Mouse (Mus musculus) MN1 (cell line): Measurements from ENCODE around the gene Krt6b.
"Not testable (repeated sequence)": the region's sequence is repeated elsewhere in the genome, so short reads cannot be mapped to it uniquely, and the experiment has no call there.

Experiments used
- DNase-seq: peaks from one replicate; pipeline ENCODE4 v3.0.0-alpha.2; 2016; ENCODE audit warnings: low spot score

Gene Krt6b

GRCm38 (mm10) chr15:101680187-101680586, at the start of gene Krt6b:
Gene Krt6b, minus strand, starts transcription at chr15:101680287.
- no peak for DNase-seq

DNA sequence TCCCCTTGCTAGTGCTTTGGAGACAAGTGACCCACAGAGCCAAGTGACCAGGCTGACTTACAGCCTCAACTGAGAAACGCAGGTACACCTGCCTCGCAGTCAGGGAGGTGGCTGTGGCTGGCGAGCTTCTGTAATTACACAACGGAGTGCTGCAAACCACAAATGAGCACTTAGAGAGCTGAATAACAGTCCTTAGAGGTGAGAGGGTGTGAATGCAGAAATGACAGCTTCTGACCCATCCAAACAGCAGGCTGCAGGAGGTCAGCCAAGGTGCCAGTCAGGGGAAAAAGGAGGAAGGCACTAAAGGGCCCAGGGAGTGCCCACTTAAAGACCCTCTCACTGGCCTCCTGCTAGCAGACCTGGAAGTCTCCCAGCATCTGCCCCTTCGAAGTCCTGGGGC, 44.6 kb upstream of the Krt6b start:
- no peak for DNase-seq

DNA sequence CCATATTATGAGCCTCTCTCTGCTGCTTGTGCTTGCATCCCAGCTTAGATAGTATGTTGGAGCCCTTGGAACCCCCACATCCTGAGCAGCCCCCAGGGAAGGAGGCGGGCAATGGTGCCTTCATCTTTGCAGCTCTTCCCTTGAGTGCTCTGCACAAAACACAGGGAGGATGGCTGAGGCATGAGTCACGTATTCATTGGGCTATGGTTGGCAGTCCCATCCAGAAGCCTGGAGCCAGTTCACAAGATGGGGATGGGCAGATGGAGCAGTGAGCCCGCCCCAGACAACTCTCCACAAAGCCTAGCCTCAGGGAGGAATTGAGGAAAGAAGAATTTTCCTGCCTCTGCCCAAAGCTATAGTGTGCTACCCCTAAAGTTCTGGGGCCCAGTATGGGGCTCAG, 35.7 kb upstream of the Krt6b start:
- no peak for DNase-seq

DNA sequence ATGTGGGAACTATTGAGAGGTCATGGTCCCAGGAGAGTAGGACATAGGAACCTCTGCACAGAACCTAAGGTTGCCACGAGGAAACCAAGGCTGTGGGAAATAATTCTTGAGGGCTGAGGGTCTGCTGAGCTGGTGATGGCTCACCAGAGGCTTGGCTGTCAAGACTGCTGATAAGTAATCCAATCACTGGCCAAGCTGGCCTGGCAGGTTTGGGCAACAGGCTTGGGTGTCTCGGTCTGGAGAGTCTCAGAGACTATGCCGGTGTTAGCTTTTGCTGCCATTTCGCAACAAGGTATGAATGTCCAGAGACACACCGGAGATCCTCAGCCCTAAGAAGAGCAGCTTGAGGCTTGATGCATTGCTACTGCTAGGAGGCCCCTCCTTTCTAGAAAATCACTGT, 34.3 kb upstream of the Krt6b start:
- DNase-seq = no peak

DNA sequence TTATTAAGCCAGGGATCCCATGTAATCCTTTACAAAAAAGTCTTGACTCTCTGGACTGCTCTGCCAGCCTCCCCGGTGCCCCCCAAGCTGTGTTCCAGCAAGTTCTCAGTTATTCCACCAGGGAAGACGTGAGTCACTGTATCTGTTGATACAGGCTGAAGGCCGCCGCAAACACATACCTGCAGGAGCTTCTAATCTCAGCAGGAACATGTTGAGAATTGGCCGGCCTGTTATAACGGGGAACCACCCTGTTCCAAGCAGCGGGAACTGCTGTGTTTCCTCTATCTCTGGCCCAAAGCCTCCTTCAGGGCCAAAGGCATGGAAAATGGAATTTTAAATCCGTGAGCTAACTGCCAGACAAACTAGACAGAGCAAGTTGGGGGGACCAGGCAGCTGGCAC, 33.6 kb upstream of the Krt6b start:
- no peak for DNase-seq

- DNase-seq = no peak
These were observed 32.6 kb upstream of the Krt6b start, which contains the start of gene Krt5 for GRCm38 (mm10) chr15:101712720-101713119. Gene Krt5, minus strand, starts transcription at chr15:101712898.

DNA sequence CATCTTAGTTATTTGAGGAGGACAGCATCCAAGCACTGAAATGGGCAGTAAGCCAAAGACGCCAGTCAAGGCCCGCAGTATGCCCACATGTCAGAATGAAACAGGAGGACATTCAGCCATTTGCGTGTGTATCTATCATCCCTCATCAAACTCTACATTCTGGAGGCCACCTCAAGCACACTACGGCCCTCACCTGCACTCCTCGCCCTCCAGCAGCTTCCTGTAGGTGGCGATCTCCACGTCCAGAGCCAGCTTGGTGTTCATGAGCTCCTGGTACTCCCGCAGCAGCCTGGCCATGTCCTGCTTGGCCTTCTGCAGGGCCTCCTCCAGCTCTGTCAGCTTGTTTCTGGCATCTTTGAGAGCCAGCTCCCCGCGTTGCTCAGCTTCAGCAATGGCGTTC, 28.6 kb upstream of the Krt6b start:
- no peak for DNase-seq

DNA sequence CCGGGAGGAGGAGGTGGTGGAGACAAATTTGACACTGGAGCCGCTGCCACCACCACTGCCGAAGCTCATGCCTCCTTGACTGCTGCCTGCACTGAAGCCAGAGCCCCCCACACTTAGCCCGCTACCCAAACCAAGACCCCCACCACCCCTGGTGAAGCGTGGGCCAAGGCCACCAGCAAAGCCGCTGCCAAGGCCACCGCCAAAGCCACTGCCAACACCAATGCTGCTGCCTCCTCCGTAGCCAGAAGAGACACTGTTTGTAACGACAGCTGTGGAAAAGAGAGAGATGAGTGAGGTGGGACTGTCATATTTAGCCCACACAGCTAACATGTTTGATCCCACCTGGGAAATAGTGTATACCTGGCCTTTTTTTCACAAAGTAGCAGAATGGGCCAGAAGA, 27.4 kb upstream of the Krt6b start:
- DNase-seq = no peak

GRCm38 (mm10) chr15:101704066-101704465, 24.0 kb upstream of the Krt6b start:
- DNase-seq = no peak

- DNase-seq = no peak
These were observed 22.3 kb upstream of the Krt6b start for GRCm38 (mm10) chr15:101702380-101702779.

DNA sequence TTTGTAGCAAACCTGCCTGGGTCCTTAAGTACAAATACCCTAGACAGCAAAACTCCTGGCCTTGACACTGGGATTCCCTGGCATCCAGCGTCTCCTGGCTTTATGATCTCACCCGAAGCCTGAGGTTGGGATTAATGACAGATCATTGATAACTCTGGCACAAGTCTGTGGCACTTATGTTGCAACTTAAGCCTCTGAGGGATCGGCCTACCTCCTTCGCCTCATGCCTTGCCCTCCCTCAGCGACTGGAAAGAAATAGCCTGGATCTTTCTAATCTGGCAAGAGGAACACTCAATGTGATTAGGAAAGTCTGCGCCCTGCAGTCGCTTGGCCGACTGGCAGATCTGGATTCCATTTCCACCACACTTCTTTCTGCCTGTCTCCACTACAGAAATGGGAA, 19.8 kb upstream of the Krt6b start:
- DNase-seq = no peak

- DNase-seq = no peak
These were observed 19.1 kb upstream of the Krt6b start for GRCm38 (mm10) chr15:101699192-101699591.

DNA sequence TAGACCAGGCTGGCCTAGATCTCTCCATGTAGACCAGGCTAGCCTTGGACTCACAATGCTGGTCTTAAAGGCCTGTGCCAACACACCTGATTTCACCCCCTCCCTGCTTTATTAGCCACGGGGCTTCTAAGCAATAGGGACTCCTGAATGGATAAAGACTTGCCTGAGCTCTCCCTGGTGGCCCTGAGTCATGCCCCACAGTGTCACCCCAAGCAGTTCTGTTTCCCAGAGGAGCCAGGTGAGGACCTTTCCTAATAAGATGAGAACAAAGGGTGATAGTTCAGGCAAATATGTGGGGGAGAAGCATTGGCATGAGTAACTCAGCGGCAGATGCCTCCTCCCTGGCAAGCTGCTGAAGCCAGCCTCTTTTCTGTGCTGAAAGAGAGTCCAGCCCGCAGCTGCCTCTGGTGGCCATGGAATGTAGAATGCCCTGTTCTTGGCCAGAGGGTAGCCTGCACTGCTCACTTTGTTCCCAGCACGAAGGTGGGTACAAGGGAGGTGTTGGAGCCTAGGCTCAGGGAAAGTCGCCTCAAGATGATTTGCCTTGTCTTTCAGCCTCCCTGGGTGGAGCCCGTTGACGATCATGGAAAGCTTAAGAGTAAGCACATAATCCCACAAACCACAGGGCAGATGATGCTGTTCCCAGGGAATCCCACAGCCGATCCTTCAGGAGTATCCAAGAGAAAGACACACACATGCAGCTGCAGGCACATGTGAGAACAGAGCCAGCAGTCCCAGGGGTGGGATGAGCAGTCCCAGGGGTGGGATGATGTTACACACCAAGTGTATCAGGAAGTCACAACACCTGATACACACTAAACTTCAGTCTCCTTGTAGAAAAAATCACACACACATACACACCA, 17.5 kb upstream of the Krt6b start:
- no peak for DNase-seq

- no peak for DNase-seq
These were observed 14.1 kb upstream of the Krt6b start, which contains the start of gene Krt6a for GRCm38 (mm10) chr15:101694207-101694606. Gene Krt6a, minus strand, starts transcription at chr15:101694307.

DNA sequence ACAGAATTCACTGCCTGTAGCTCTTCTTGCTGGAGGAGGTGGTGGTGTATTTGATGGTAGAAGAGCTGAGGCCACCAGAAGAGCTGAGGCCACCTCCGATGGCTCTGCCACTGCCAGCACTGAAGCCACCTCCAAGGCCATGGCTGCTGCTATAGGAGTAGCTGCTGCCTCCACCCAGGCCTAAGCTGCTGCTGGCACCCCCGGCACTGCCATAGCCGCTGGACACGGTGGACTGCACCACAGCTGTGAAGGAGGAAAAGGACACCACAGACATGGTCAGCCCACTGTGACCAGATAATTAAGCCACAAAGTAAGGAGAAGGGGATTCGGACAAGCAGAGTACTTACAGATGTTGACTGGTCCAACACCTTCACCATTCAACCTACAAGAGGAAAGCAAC, 10.4 kb upstream of the Krt6b start:
- DNase-seq = not testable (repeated sequence)

GRCm38 (mm10) chr15:101688161-101688560, 8.1 kb upstream of the Krt6b start:
- no peak for DNase-seq

DNA sequence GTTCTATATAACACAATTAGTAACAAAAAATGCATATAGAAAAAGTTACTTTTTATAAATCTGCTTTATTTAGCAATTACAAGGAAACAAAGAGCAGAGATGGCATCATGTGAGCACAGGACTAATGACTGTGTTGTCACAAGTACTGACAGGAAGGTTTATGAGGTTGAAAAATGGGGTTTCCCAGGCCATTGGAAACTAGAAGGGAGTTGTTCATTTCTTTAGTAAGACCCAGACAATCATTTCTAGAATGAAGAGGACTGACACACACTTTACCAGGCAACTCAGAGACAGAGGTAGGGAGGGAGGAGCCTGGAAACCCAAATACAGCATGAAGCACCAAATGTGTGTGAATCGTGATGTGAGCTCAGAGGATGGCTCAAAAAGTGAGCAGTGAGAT, 4.1 kb downstream of the Krt6b start:
- DNase-seq = no peak

DNA sequence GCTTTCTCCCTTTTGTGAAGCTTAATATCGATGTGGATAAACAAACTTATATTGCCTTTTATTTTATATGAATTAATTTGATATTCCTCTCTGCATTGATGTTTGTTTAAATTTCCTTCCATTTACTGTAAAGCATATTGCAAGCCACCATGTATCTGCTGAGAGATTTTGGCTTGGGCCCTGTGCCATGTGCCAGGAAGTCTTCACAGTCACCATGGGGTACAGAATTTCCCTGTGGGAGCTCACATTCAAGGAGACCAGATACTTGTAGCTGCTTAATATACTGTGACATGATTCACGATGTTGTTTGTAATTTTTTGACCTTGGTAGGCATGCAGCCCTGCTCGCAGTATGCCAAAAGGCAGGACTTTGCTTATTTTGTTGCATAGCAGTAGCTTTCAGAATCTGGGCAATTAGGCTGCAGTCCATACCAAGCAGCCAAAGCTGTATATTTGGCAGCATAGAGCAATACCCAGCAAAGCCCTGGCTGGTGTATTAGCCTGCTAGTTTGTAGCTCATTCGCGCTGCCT, 27.3 kb downstream of the Krt6b start:
- no peak for DNase-seq

GRCm38 (mm10) chr15:101647280-101647679, 32.8 kb downstream of the Krt6b start, which contains the start of gene Gm5478:
Gene Gm5478, minus strand, starts transcription at chr15:101647380.
- no peak for DNase-seq

DNA sequence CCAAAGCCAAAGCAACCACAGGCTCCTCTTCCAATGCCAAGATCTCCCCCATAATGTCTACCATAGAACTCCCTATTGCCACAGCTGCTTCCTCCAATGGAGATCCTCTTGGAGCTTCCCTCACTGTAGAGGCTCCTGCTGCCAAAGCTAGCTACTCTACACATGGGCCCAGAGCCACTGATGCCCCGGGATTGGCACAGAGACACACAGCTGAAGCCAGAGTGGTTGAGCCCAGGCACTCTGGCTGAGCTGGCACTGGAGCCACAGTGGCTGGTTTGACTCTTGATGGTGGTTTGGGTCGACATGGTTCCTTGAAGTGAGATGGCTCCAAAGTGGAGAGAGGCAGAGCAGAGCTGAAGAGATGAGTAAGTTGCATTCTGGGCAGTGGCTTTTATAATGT, 52.2 kb downstream of the Krt6b start, which contains the start of gene Gm5414:
Gm5414 (minus strand) TSS at position 305 of the 400 bp plus-strand sequence.
- no peak for DNase-seq
